Mouse (Mus musculus) cerebral cortex, adult 2 months (tissue): ENCODE measurements around the gene Psapl1.

Source experiments
- WGBS: fragments of 180-500 bp; shearing (Covaris S2); methylation state at CpG from one replicate; pipeline ENCODE4 v1.1.7; 2018; 5-methylcytosine and 5-hydroxymethylcytosine counted together

Gene Psapl1

DNA sequence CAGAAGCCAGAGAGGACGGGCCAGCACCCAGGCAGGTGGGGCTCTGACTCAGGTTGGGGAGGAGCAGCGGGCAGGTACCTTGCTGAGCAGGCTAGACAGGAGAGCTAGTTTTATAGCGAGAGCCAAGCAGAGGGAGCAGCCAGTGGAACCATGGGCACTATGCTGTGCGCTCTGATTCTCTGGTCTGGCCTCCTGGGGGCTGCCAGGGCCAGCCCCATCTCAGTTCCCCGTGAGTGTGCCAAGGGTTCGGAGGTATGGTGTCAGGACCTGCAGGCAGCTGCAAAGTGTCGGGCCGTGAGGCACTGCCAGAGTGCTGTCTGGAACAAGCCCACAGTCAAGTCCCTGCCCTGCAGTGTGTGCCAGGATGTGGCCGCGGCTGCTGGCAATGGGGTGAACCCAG lies at the start of gene Psapl1:
TSS of gene Psapl1 (plus strand) at position 106 of the 400 bp plus-strand sequence.
- 82% methylated on average over 10 of the region's 10 CpGs for WGBS

DNA sequence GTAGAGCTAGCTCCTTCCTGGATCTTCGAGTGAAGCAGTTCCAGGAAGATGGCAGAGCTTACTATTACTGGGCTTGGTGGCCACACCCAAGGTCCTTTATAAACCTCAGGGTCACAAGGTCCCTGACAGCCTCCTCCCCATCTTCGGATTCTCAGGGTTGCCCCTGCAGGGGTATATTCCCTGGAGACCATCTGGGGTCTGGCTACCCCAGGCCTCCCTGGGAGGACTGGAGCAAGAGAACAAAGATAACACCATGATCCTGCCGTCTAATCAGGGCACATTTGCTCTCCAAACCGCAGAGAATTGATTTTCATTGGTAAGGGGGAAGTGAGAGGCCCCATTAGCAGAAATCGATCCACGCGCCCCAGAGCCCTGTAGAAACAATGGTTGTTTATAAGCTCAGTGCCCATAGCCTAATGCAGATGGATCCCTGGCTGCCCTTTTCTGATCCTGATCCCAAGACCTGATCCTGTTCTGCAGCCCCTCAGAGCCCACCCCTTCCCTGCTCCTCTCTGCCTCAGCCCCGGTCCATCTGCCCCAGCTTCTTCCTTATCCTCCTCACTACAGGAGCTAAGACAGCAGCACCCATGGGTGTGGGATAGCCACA lies 48.8 kb upstream of the Psapl1 start:
- WGBS = 81% methylated on average over 8 of the region's 8 CpGs

DNA sequence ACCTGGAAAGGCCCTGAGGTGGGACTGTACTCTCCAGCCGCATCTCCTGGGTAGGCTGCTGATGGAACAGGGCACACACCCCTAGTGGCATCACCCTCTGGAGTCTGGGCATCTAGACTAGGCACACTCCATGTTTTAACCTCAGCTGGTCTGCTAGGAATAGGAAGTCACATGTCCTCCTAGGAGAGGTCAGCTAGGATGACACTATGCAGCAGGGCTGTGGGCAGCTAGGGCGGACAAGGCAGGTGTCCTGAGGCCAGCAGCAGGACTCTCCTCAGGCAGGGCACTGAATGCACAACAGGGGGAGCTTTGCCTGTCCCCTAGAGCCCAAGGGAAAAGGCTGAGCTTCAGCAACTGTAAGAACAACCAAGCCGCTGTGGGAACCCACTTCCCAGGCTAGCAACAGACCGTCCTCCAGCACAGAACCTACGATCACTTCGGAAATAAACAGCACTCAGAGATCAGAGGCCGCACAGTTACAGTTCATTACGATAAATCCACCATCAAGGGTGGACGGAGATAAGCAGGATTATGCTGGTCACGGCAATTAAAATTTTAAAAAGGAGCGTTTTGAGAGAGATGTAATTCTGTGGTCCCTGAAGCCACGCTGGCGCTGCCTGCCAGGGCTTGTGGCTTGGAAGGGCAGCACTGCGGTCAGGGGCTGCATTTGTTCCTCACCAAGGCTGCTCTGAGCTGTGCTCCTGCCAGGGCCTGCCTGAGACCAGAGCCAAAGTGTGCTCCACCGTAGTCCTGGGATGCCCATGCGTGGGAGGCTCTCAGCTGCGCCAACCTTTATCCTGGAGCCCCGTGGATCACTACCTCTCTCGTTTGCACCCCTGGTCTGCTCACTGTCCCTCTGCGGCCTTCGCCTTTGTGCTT lies 38.2 kb upstream of the Psapl1 start:
- 82% methylated on average over 21 of the region's 21 CpGs for WGBS

DNA sequence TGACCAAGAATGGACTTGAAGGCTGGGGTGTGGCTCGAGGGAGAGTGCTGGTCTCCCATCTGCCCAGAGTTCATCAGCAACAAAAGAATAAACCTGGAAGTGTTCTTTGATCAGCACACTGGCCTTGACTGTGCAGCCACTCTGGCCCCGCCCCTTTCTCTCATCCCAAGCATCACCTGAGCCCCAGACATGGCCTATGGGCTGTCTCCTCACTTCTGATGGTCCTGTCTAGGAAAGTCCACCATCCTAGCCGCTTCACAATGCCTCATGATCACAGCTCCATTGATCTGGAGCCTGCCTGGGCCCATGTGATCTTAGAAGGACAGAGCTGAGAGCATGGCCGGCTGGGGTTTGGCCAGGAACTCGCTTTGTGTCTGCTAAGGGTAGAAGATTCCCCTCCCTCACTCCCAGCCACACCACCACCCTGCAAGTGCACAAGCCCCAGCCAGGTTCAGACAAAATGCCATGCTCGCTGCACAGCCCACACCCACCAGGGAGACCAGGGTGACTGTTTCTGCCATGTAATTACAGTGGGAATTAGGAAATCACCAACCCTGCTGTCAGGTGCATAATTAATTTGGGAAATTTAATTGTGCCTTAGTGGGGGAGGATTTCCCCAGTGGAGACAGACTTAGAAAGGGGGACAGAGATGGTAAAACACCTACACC lies 37.3 kb upstream of the Psapl1 start:
- 84% methylated on average over 6 of the region's 6 CpGs for WGBS

GRCm38 (mm10) chr5:36168963-36169650 lies 34.7 kb upstream of the Psapl1 start:
- WGBS = 30% methylated on average over 14 of the region's 14 CpGs

GRCm38 (mm10) chr5:36174569-36175115 lies 29.2 kb upstream of the Psapl1 start:
- 66% methylated on average over 9 of the region's 9 CpGs for WGBS

DNA sequence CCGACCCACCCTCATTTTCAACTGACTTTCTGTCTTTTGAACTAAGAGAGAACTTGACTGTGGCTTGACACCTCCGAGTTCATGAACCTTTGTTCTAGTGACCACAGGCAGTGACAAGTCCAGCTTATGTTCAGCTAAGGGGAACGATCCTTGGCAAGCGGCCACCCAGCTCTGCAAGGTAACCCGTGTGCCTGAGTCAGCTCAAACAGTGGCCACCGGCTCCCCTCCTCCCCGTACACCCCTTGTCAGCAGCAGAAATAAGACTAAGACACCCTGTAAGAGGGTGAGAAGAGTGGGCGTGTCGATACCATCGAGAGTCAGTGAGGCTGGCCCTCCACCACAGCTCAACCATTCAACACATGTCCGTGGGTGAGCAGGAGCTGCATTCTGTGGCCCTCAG lies 27.4 kb upstream of the Psapl1 start:
- 77% methylated on average over 11 of the region's 11 CpGs for WGBS

DNA sequence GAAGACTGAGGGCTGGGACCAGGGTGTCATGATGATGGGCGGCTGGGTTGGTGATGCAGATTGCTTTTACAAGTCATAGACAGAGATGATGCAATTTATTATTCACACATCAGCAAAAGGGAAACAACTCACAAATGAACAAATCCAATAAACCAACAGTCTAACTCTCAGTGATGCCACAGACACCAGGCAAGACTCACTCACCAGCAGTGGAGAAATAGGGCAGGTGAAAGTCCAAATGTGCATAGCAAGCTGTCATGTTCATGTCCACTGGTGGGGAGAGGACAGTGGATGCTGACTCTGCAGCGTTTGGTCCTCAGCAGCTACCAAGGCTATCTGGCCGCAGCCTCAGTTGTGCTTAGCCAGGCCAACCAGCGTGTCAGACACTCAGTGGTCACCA lies 26.9 kb upstream of the Psapl1 start:
- 94% methylated on average over 4 of the region's 4 CpGs for WGBS

DNA sequence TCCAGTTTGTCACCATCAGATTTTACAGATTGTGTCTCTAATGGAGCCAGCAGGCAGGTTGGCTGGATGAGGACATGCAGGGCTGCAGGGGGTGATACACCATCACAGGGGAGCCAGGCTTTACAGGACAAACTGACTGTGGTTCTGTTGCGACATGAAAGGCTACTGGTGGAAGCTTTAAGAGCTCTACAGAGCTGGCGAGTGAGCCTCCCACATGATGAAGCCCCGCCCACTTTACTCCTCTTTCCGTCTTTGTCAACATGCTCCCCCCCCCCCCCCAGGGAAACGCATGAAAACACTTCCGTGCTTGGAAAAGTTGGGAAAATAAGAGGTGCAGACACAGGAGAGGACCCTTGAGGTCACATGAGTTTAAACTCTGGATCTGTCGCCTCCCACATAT lies 25.6 kb upstream of the Psapl1 start:
- WGBS = 58% methylated on average over 7 of the region's 7 CpGs

GRCm38 (mm10) chr5:36178785-36179184 lies 25.0 kb upstream of the Psapl1 start:
- 92% methylated on average over 3 of the region's 3 CpGs for WGBS

DNA sequence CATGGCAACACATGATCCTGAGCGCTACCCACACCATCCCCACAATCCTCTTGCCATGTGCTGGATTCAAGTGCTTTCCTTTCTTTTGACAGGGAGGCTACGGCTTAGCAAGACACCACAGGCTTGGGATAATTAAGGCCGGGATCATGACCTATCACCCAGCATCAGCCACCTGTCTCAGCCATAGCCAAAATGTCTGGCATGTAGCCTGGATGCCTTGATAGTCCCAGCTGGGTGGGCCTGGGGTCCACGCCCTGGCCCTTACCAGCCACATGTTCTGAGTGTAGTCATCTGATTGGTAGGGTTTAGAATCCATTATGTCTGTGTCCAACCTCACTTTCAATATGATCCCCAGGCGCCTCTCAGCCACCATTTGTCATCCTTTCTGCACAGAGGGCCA lies 24.1 kb upstream of the Psapl1 start:
- 92% methylated on average over 5 of the region's 5 CpGs for WGBS

DNA sequence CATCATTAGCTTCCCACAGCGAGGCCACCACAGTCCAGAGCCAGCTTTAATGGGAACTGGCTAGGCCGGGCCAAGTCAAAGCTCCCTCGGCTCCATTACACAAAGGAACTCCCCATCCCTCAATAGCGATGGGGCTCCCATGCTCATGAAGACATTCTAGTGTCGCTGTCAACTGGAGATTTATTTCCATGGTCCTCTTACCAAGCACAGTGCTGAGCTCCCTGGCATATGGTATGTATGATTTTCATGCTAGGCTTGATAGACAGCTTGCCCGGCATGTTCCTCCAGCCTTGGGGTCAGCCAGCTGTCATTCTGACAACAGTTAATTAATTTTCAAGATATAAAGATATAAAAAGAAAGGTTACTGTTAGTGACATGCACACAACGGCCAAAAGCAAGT lies 21.5 kb upstream of the Psapl1 start:
- 85% methylated on average over 7 of the region's 7 CpGs for WGBS

DNA sequence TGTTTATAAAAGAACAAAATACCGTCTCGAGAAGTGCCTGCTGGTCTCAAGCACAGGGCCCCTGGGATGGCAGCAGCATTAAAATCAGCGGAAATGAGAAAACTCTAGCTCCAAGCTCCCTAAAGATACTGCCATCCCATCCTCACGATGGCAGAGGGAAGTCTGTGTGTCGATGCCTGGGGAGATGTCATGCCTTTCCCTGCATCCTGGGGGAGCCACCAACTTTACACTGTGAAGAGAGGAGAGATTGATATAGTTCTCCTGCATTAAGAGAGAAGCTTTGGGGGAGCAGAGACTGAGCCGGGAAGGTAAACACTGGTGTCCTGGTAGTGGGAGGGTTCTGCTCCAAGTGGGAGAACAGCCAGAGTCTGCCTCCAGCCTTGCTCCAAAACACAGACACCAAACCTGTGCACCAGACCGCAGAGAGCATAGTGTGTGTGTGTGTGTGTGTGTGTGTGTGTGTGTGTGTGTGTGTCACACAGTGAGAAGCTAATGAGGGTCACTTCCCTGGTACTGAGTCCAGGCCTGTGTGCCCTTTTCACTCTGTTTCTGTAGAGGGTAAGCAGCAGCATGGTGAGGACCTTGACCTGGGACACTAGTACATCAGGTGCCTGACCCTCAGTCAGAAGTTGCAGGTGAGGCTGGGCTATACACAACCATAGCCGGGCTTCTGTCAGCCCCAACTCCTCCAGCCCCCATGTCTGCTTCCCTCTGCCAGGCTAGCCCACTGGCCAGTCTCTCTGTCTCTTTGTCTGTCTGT lies 17.3 kb upstream of the Psapl1 start:
- WGBS = 60% methylated on average over 8 of the region's 8 CpGs

DNA sequence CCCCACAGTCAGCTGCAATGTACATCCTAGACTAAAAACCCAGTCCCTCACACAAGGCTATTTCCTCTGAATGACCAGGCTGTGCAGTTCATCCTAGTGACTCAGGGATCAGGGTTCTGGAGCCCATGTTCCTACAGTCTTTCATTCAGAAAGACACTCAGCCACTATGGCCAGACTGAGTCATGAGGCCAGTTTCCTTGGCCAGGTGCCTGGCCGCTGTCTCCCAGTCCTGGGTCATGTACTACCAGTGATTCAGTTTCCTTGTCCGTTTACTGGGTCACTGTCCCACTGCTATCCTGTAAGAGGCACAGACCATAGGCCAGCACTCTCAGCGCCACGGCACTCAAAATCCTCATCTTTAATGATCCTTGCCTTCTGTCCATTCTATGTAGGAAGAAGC lies 15.5 kb upstream of the Psapl1 start:
- WGBS = 72% methylated on average over 4 of the region's 4 CpGs

- WGBS = 86% methylated on average over 4 of the region's 4 CpGs
Observed at GRCm38 (mm10) chr5:36191285-36191684, 12.5 kb upstream of the Psapl1 start.

DNA sequence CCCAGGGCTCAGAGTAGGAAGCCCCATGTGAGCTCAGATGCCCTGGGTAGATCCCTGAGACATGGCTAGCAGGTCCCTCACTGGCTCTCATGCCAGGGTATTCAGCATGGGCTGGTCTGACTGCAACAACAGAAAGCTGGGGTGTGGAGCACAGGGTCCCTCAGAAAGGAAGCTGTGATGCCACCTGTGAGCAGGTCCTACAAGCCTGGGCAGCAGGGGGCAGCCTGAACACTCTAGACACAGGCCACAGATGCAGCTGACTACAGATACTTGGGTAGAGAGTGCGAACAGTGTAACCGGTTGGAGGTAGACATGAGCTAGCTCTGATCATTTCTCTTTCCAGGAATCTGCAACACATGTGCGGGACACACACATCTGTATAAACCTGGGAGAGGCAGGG lies 11.9 kb upstream of the Psapl1 start:
- 96% methylated on average over 3 of the region's 3 CpGs for WGBS

DNA sequence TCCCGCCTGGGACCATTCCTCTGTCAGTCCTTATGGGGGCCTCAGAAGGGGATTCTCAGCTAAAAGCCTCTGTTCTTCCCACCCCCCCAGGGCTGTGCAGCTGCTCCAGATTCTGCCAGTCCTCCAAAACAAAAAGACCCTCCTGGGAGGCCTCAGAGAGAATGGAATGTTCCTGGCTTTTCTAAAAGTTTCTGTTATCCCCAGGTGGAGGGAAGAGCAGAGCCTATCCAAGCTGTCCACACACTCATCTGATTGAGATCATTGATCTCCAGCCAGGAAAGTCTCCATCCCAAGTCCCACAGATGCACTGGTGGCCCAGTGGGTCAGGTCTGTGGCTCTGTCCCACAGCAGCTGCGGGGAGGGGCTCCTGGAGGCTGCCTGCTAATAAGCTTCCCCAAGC lies 11.1 kb upstream of the Psapl1 start:
- WGBS = 91% methylated on average over 2 of the region's 2 CpGs

DNA sequence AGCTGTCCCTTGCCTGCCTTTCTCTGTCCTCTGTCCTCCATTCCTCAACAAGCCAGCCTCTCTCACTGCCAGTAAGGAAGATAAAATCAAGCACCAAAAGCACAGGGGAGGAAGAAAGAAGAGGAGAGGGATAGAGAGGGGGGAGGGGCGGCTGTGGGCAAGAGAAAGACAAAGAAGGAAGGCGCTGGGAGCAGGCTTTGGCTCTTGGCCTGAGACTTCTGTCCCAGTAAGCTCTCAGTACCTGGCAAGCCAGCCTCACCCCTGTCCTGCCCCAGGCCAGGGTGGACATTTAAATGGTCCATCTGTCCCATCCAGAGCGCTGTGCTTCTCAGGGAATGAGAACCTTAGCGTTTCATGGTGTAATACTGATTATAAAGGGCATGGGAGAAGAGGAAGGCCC lies 9.2 kb upstream of the Psapl1 start:
- WGBS = 88% methylated on average over 4 of the region's 4 CpGs

DNA sequence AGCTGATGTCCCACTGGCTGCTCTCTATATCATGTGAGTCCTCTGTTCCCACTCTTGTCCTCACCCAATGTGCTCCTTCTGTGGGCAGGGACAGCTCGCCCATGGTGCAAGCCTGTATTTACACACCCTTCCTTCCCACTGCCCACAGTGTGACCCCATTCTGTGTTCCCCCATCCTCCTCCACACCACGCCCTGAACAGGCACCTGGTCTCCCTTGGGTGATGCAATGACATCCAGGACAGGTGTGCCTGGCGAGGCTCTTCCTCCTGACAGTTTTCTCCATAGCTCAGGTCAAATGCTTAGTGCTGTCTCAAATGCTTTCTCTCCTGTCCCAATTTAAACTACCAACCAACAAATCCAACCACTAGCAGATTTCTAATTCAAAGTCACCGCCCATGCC lies 8.4 kb upstream of the Psapl1 start:
- WGBS = 82% methylated on average over 4 of the region's 4 CpGs

GRCm38 (mm10) chr5:36199519-36199918 lies 4.3 kb upstream of the Psapl1 start:
- WGBS = 74% methylated on average over 1 of the region's 1 CpGs

DNA sequence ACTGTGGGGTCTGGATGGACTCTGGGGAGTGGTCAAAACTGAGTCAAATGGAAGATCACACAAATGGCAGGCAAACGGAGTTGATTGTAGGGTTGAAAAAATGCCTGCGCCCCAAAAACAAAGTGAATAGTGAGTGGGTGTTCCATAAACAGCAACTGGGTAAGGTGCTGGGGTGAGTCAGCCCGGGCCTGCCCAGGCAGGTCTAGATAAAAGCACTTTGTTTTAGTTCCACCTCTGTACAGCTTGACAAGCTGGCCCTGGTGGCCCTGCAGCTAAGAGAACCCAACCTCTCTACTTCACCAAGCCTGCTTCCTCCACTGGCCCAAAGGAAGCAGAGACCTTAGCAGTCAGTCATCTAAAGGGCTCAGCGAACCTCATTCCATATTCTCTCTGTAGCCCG lies 1.0 kb upstream of the Psapl1 start:
- 80% methylated on average over 5 of the region's 5 CpGs for WGBS
